7 mouse cellular contexts compared by ENCODE assay signal in the genomic region with DNA sequence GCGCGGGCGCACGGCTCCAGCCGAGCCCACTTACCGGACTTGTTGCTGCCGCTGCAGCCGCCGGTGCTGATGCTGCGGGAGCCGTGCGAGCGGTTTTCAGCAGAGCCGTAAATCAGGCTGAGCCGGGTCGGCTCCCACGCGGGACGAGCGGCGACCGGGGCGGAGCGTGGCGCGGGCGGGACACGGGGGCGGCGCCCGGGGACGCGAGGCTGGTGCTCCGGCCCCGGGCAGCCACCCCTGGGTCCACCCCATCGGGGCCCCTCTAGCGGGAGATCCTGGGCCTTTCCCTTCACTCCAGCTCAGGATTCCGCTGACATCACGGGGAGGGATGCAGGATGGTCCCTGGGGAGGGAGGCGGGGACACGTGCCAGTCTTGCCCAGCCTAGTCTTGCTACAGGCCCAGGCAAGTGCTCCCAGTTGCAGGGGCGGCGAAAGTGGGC. TPM values are rescaled to one million over a fixed set of nuclear protein-coding genes. Genes with fewer than 3 reads are reported as not detected.
A peak's percentile ranks its signal among the peaks of the same experiment; 100 is the strongest.
DNase-seq lines count a peak whose midpoint lies in the region; ATAC-seq lines count a peak whose summit lies in the region.

A gene (minus strand): TSS at position 326 of the 440 bp plus-strand sequence.

- H3K27me3 ChIP-seq in intestine, embryonic 15.5 days (replicated peaks): peaks cover 9% of the 10 kb centered on the region

- under 1% methylated on average over 42 of the region's 43 CpGs for WGBS in intestine, embryonic 15.5 days

- H3K4me2 ChIP-seq in intestine, embryonic 15.5 days (replicated peaks): peak within 1 kb of the TSS; percentile 98

- H3K36me3 ChIP-seq in intestine, embryonic 15.5 days: no peaks in the 10 kb centered on the region

- H3K9ac ChIP-seq in intestine, embryonic 15.5 days: peak within 1 kb of the TSS; percentile 56

- no peaks in the 10 kb centered on the region for H3K9me3 ChIP-seq in intestine, embryonic 15.5 days

- 0 out of 2 replicates have a peak within 1 kb of the TSS, but pooled peaks have one; percentile 2 for H3K27ac ChIP-seq in intestine, embryonic 15.5 days

- DNase-seq in adrenal gland, postnatal 10 days: peak; percentile 81
- DNase-seq in embryo, embryonic 9.5 days (ENCODE audit: extremely low spot score): peak; percentile 77
- peak; percentile 37 for DNase-seq in gonadal fat pad, adult 2 months (ENCODE audit: low read depth)
- peak; percentile 85 to 94 for DNase-seq in left cerebral cortex, postnatal 25 days (ENCODE audit: low spot score in 2 of 2)
- DNase-seq in mesoderm, embryonic 11.5 days (ENCODE audit: low read depth, low spot score): peak; percentile 83
- peak; percentile 89 to 90 for DNase-seq in right cerebral cortex, postnatal 36 days (ENCODE audit: low spot score in 2 of 2)

- intact Hi-C loops in left cerebral cortex, postnatal 25 days (cut with DNase I): loop anchor here (5.0 to 10.0 kb wide), 2 partner anchors 45 to 72 kb away; no protein-coding TSS in a partner anchor

- H3K4me3 ChIP-seq in intestine, embryonic 15.5 days (replicated peaks): peak within 1 kb of the TSS; percentile 60

- ATAC-seq in intestine, embryonic 15.5 days: peak; percentile 86

- peaks cover 6% of the 10 kb centered on the region for H3K4me1 ChIP-seq in intestine, embryonic 15.5 days (replicated peaks)

RNA-seq across cellular contexts. Expression of the gene that starts here (rescaled TPM):
- 1 to 10 TPM; 2.0 to 2.6 TPM for total RNA-seq in adrenal gland, postnatal 10 days (2021)
- polyA plus RNA-seq in gonadal fat pad, adult 2 months (2012; rRNA removed): 0.78 and 0.94 TPM in 2 replicates
- 0.77 and 1.1 TPM in 2 replicates for polyA plus RNA-seq in intestine, embryonic 15.5 days (2015; fragmentation: Nextera tagmentation; extraction: Ambion mirVana)
- total RNA-seq in left cerebral cortex, postnatal 25 days (2021): 100 to 1,000 TPM; 440 to 454 TPM

Comparison
In these comparisons a context has a peak if more than half of its experiments do, and no peak if none do; other contexts are left out.
1. Peak in every context shown above with its lines: DNase-seq, ATAC-seq, H3K4me3 ChIP-seq and H3K27ac ChIP-seq.
2. RNA of the gene that starts here (total RNA-seq): 440 to 454 TPM in left cerebral cortex, postnatal 25 days; 2.0 to 2.6 TPM in adrenal gland, postnatal 10 days; every median in the first group is over 100 times any median in the second.
3. Peak in DNase-seq in gonadal fat pad, adult 2 months; RNA of the gene not detected or under 1 TPM.
4. DNase-seq: peak in every context shown above with its lines; median percentile 90 in left cerebral cortex, postnatal 25 days; 90 in right cerebral cortex, postnatal 36 days; 83 in mesoderm, embryonic 11.5 days; 81 in adrenal gland, postnatal 10 days; 77 in embryo, embryonic 9.5 days; 37 in gonadal fat pad, adult 2 months.